Mouse (Mus musculus) ES-E14 (cell line): Measurements from ENCODE around the gene Rap1gap2.

Experiments
- CHD2 ChIP-seq: IDR thresholded peaks from 2 replicates; pipeline ENCODE4 v1.6.1; 2014; ENCODE audit warnings: mild to moderate bottlenecking, low read depth, low read length, inconsistent platforms
- HCFC1 ChIP-seq: IDR thresholded peaks from 2 replicates; pipeline ENCODE4 v1.6.1; 2012; ENCODE audit warnings: low read length, inconsistent platforms, borderline replicate concordance; ENCODE audit not compliant: insufficient read depth
- MAFK ChIP-seq: IDR thresholded peaks from 2 replicates; pipeline ENCODE4 v1.6.1; 2014; ENCODE audit warnings: mild to moderate bottlenecking, low read depth, low read length, inconsistent platforms; ENCODE audit not compliant: insufficient read depth
- ZC3H11A ChIP-seq: IDR thresholded peaks from 2 replicates; pipeline ENCODE4 v1.6.1; 2012; ENCODE audit warnings: low read depth, mild to moderate bottlenecking, inconsistent platforms, low read length, borderline replicate concordance

GRCm38 (mm10) chr11:74501061-74501460 lies 109.7 kb downstream of the Rap1gap2 start:
- TF ChIP-seq CHD2 (no peak), MAFK (no peak), HCFC1 (no peak), ZC3H11A (no peak)
